Mouse (Mus musculus): Measurements from ENCODE around the gene March9.

DNA sequence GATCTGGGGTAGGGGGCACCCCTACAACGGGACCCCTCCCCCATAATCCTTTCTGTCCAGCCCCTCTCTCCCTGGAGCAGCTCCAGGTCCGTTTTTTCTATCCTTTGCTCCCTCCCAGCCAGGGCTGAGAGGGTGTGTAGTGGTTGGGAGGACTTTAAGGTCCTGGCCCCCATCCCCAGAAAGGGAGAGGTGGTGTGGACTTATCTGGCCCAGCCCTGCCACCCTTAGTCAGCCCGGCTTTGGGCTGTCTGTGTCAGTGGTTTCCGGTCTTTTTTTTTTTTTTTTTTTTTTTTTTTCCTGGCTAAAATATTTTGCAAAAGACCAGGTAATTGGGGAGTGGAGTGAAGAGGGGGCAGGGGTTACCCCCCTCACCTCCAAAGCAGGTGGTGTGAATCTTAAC, 32.8 kb upstream of the March9 start:
- TF ChIP-seq CTCF (IDR thresholded peaks at IDR 0.05; ENCODE audit: extremely low read depth, insufficient read length, insufficient replicate concordance, low read depth, low read length), result no peak
- no peak for TF ChIP-seq POLR2A (IDR thresholded peaks at IDR 0.05; ENCODE audit: low read depth, low read length)
